Mouse (Mus musculus): ENCODE measurements around the gene Dedd. TPM values are rescaled to one million over a fixed set of nuclear protein-coding genes. Genes with fewer than 3 reads are reported as not detected.

Gene Dedd
- polyA plus RNA-seq, 1 experiment from 2014 or later: 36.0 TPM

GRCm38 (mm10) chr1:171285096-171285892, 43.7 kb upstream of the Dedd start:
- no peaks in the 10 kb centered on the region for H3K9me3 ChIP-seq (replicated peaks; ENCODE audit: control insufficient read depth, low read length)
- H3K4me3 ChIP-seq (ENCODE audit: low read length): no peak overlapping the region
- peaks cover 22% of the 10 kb centered on the region for H3K36me3 ChIP-seq (ENCODE audit: control insufficient read depth, insufficient read depth)
- H3K27ac ChIP-seq (ENCODE audit: low read length): 0 out of 2 replicates have a peak overlapping the region, but pooled peaks have one; percentile 10
- H3K4me2 ChIP-seq (ENCODE audit: low read depth, low read length): no peak overlapping the region
- no peaks in the 10 kb centered on the region for H3K27me3 ChIP-seq (ENCODE audit: control insufficient read depth, insufficient read depth, low read length)
- H3K4me1 ChIP-seq (ENCODE audit: control insufficient read depth, insufficient read depth, low read length): peaks cover 22% of the 10 kb centered on the region
- 0 out of 2 replicates have a peak overlapping the region, but pooled peaks have one; percentile 18 for H3K9ac ChIP-seq (ENCODE audit: low read length)
- ATAC-seq (replicated peaks; ENCODE audit: extremely low read depth, insufficient read depth, low FRiP score): no peak
- WGBS: 84% methylated on average over 20 of the region's 20 CpGs

GRCm38 (mm10) chr1:171286517-171286916, 42.4 kb upstream of the Dedd start:
- Histone ChIP-seq H3K36me3 (ENCODE audit: control insufficient read depth, insufficient read depth) (peaks cover 22% of the 10 kb centered on the region), H3K9ac (ENCODE audit: low read length) (no peak overlapping the region), H3K4me3 (ENCODE audit: low read length) (no peak overlapping the region), H3K27me3 (ENCODE audit: control insufficient read depth, insufficient read depth, low read length) (no peaks in the 10 kb centered on the region), H3K4me1 (ENCODE audit: control insufficient read depth, insufficient read depth, low read length) (peaks cover 20% of the 10 kb centered on the region; the same call in 1 of the 2 replicates), H3K4me2 (ENCODE audit: low read depth, low read length) (peak overlapping the region; percentile 75; the same call in 1 of the 2 replicates), H3K9me3 (replicated peaks; ENCODE audit: control insufficient read depth, low read length) (no peaks in the 10 kb centered on the region), H3K27ac (ENCODE audit: low read length) (no peak overlapping the region)
- 90% methylated on average over 19 of the region's 19 CpGs for WGBS
- no peak for ATAC-seq (replicated peaks; ENCODE audit: extremely low read depth, insufficient read depth, low FRiP score)

- Histone ChIP-seq H3K27me3 (ENCODE audit: control insufficient read depth, insufficient read depth, low read length) (no peaks in the 10 kb centered on the region), H3K36me3 (ENCODE audit: control insufficient read depth, insufficient read depth) (peaks cover 19% of the 10 kb centered on the region), H3K4me1 (ENCODE audit: control insufficient read depth, insufficient read depth, low read length) (peaks cover 16% of the 10 kb centered on the region; the same call in 1 of the 2 replicates), H3K4me3 (ENCODE audit: low read length) (peak within 1 kb of the TSS; percentile 86), H3K9ac (ENCODE audit: low read length) (peak within 1 kb of the TSS; percentile 99), H3K4me2 (ENCODE audit: low read depth, low read length) (peak within 1 kb of the TSS; percentile 75), H3K27ac (ENCODE audit: low read length) (peak within 1 kb of the TSS; percentile 91), H3K9me3 (replicated peaks; ENCODE audit: control insufficient read depth, low read length) (no peaks in the 10 kb centered on the region)
- WGBS: 1% methylated on average over 49 of the region's 49 CpGs
- ATAC-seq (replicated peaks; ENCODE audit: extremely low read depth, insufficient read depth, low FRiP score): peak; percentile 95
These were observed 41.5 kb upstream of the Dedd start, which contains the start of gene Usp21 for GRCm38 (mm10) chr1:171287136-171288081. Gene Usp21, minus strand, starts transcription at chr1:171287991.

GRCm38 (mm10) chr1:171288328-171288727, 40.6 kb upstream of the Dedd start:
- H3K9me3 ChIP-seq (replicated peaks; ENCODE audit: control insufficient read depth, low read length): no peaks in the 10 kb centered on the region
- H3K9ac ChIP-seq (ENCODE audit: low read length): peak overlapping the region; percentile 56
- 69% methylated on average over 4 of the region's 4 CpGs for WGBS
- peak overlapping the region; percentile 59 for H3K4me2 ChIP-seq (ENCODE audit: low read depth, low read length)
- no peaks in the 10 kb centered on the region for H3K27me3 ChIP-seq (ENCODE audit: control insufficient read depth, insufficient read depth, low read length)
- ATAC-seq (replicated peaks; ENCODE audit: extremely low read depth, insufficient read depth, low FRiP score): no peak
- peak overlapping the region; percentile 44 for H3K27ac ChIP-seq (ENCODE audit: low read length)
- H3K36me3 ChIP-seq (ENCODE audit: control insufficient read depth, insufficient read depth): peaks cover 19% of the 10 kb centered on the region
- peaks cover 17% of the 10 kb centered on the region for H3K4me1 ChIP-seq (ENCODE audit: control insufficient read depth, insufficient read depth, low read length)
- peak overlapping the region; percentile 86 for H3K4me3 ChIP-seq (ENCODE audit: low read length)

- Histone ChIP-seq H3K4me2 (ENCODE audit: low read depth, low read length) (peak overlapping the region; percentile 81; the same call in 1 of the 2 replicates), H3K36me3 (ENCODE audit: control insufficient read depth, insufficient read depth) (peaks cover 8% of the 10 kb centered on the region), H3K9ac (ENCODE audit: low read length) (no peak overlapping the region), H3K4me1 (ENCODE audit: control insufficient read depth, insufficient read depth, low read length) (peaks cover 7% of the 10 kb centered on the region), H3K27ac (ENCODE audit: low read length) (no peak overlapping the region), H3K27me3 (ENCODE audit: control insufficient read depth, insufficient read depth, low read length) (peaks cover 6% of the 10 kb centered on the region; the same call in 1 of the 2 replicates), H3K4me3 (ENCODE audit: low read length) (no peak overlapping the region), H3K9me3 (replicated peaks; ENCODE audit: control insufficient read depth, low read length) (no peaks in the 10 kb centered on the region)
- WGBS: 83% methylated on average over 3 of the region's 3 CpGs
- ATAC-seq (replicated peaks; ENCODE audit: extremely low read depth, insufficient read depth, low FRiP score): no peak
These were observed 35.6 kb upstream of the Dedd start for GRCm38 (mm10) chr1:171293351-171293750.

GRCm38 (mm10) chr1:171293906-171294297, 35.0 kb upstream of the Dedd start:
- Histone ChIP-seq H3K27me3 (ENCODE audit: control insufficient read depth, insufficient read depth, low read length) (peaks cover 6% of the 10 kb centered on the region; the same call in 1 of the 2 replicates), H3K4me2 (ENCODE audit: low read depth, low read length) (peak overlapping the region; percentile 81), H3K27ac (ENCODE audit: low read length) (peak overlapping the region; percentile 96), H3K36me3 (ENCODE audit: control insufficient read depth, insufficient read depth) (peaks cover 8% of the 10 kb centered on the region), H3K4me3 (ENCODE audit: low read length) (peak overlapping the region; percentile 91), H3K9ac (ENCODE audit: low read length) (peak overlapping the region; percentile 94), H3K9me3 (replicated peaks; ENCODE audit: control insufficient read depth, low read length) (no peaks in the 10 kb centered on the region), H3K4me1 (ENCODE audit: control insufficient read depth, insufficient read depth, low read length) (peaks cover 7% of the 10 kb centered on the region)
- no peak for ATAC-seq (replicated peaks; ENCODE audit: extremely low read depth, insufficient read depth, low FRiP score)
- 37% methylated on average over 5 of the region's 5 CpGs for WGBS

- WGBS: under 1% methylated on average over 42 of the region's 42 CpGs
- peak within 1 kb of the TSS; percentile 91 for H3K4me3 ChIP-seq (ENCODE audit: low read length)
- ATAC-seq (replicated peaks; ENCODE audit: extremely low read depth, insufficient read depth, low FRiP score): peak; percentile 82
- H3K9me3 ChIP-seq (replicated peaks; ENCODE audit: control insufficient read depth, low read length): no peaks in the 10 kb centered on the region
- peaks cover 5% of the 10 kb centered on the region for H3K36me3 ChIP-seq (ENCODE audit: control insufficient read depth, insufficient read depth)
- peak within 1 kb of the TSS; percentile 96 for H3K27ac ChIP-seq (ENCODE audit: low read length)
- peak within 1 kb of the TSS; percentile 81 for H3K4me2 ChIP-seq (ENCODE audit: low read depth, low read length)
- H3K4me1 ChIP-seq (ENCODE audit: control insufficient read depth, insufficient read depth, low read length): peaks cover 7% of the 10 kb centered on the region
- peaks cover 6% of the 10 kb centered on the region; the same call in 1 of the 2 replicates for H3K27me3 ChIP-seq (ENCODE audit: control insufficient read depth, insufficient read depth, low read length)
- peak within 1 kb of the TSS; percentile 94 for H3K9ac ChIP-seq (ENCODE audit: low read length)
These were observed 34.5 kb upstream of the Dedd start, which contains the start of gene Ufc1 for GRCm38 (mm10) chr1:171294298-171295062. Gene Ufc1, minus strand, starts transcription at chr1:171295024.

- peaks cover 6% of the 10 kb centered on the region; the same call in 1 of the 2 replicates for H3K27me3 ChIP-seq (ENCODE audit: control insufficient read depth, insufficient read depth, low read length)
- peak overlapping the region; percentile 68 for H3K4me2 ChIP-seq (ENCODE audit: low read depth, low read length)
- no peaks in the 10 kb centered on the region for H3K36me3 ChIP-seq (ENCODE audit: control insufficient read depth, insufficient read depth)
- peaks cover 7% of the 10 kb centered on the region for H3K4me1 ChIP-seq (ENCODE audit: control insufficient read depth, insufficient read depth, low read length)
- no peaks in the 10 kb centered on the region for H3K9me3 ChIP-seq (replicated peaks; ENCODE audit: control insufficient read depth, low read length)
- H3K4me3 ChIP-seq (ENCODE audit: low read length): peak overlapping the region; percentile 91
- no peak for ATAC-seq (replicated peaks; ENCODE audit: extremely low read depth, insufficient read depth, low FRiP score)
- peak overlapping the region; percentile 96 for H3K27ac ChIP-seq (ENCODE audit: low read length)
- H3K9ac ChIP-seq (ENCODE audit: low read length): peak overlapping the region; percentile 94
- 15% methylated on average over 3 of the region's 3 CpGs for WGBS
These were observed 33.9 kb upstream of the Dedd start for GRCm38 (mm10) chr1:171295063-171295402.

Measured in heart, embryonic 16.5 days (tissue).